Mouse (Mus musculus): Measurements from ENCODE around the gene Bmp2.

The Bmp2 gene

GRCm38 (mm10) chr2:133565424-133565823 is 13.5 kb downstream of the Bmp2 start:
- no peak for DNase-seq (ENCODE audit: low read depth, low spot score)

GRCm38 (mm10) chr2:133565995-133566710 is 14.2 kb downstream of the Bmp2 start:
- DNase-seq (ENCODE audit: low read depth, low spot score) = no peak

GRCm38 (mm10) chr2:133591562-133592255 is 39.8 kb downstream of the Bmp2 start:
- no peak for DNase-seq (ENCODE audit: low read depth, low spot score)

Data from CD4-positive, CD25-positive, alpha-beta regulatory T cell, adult 2 months (primary cell).